ENCODE assay signal across 16 mouse cellular contexts in genomic region chr6:94061424-94061980, GRCm38 (mm10).
DNase-seq lines count a peak whose midpoint lies in the region; ATAC-seq and TF ChIP-seq lines count a peak whose summit lies in the region.
"Had no signal": no experiment of that assay in that cellular context is flagged by ENCODE, and none has a peak within 500 bp of the region (broad histone marks: within the 10 kb centered on the region; RNA-seq: fewer than 3 reads in every experiment).

No protein-coding gene starts in this region.

- DNase-seq in heart, postnatal 36 days: no peak
- DNase-seq in kidney, postnatal 0 days (ENCODE audit: low spot score): peak; percentile 57
- no peak for DNase-seq in kidney, adult 8-10 months
- DNase-seq in limb, embryonic 14.5 days (ENCODE audit: low spot score): peak; percentile 55
- DNase-seq in layer of hippocampus, postnatal 14 days (ENCODE audit: low spot score in 2 of 2): no peak
- no peak for DNase-seq in urinary bladder, postnatal 4 days (ENCODE audit: low spot score in 2 of 2)
- DNase-seq: adrenal gland, postnatal 36 days; cerebellum, adult 11 months; gastrocnemius, postnatal 10 days; lung, adult 18-20 months; right cerebral cortex, postnatal 4 days; thymus, postnatal 4 days had no signal

- H3K27ac ChIP-seq in heart, embryonic 13.5 days (replicated peaks): peak overlapping the region; percentile 62
- H3K27ac ChIP-seq in kidney, postnatal 0 days: no peak overlapping the region
- peak overlapping the region; percentile 73 for H3K27ac ChIP-seq in embryonic facial prominence, embryonic 13.5 days
- peak overlapping the region; percentile 49 for H3K27ac ChIP-seq in limb, embryonic 14.5 days (replicated peaks; ENCODE audit: low read depth, low read length)
- H3K27ac ChIP-seq: layer of hippocampus, adult 2 months had no signal

- H3K4me2 ChIP-seq in heart, embryonic 13.5 days: no peak overlapping the region
- no peak overlapping the region for H3K4me2 ChIP-seq in kidney, postnatal 0 days (ENCODE audit: low read length)
- H3K4me2 ChIP-seq in embryonic facial prominence, embryonic 13.5 days: peak overlapping the region; percentile 24; the same call in 1 of the 2 replicates
- 0 out of 2 replicates have a peak overlapping the region, but pooled peaks have one; percentile 5 for H3K4me2 ChIP-seq in limb, embryonic 14.5 days (replicated peaks; ENCODE audit: low read depth, low read length, severe bottlenecking)

- no peaks in the 10 kb centered on the region for H3K36me3 ChIP-seq in heart, embryonic 13.5 days
- no peaks in the 10 kb centered on the region for H3K36me3 ChIP-seq in kidney, postnatal 0 days (ENCODE audit: insufficient read depth, low read length)
- no peaks in the 10 kb centered on the region for H3K36me3 ChIP-seq in embryonic facial prominence, embryonic 13.5 days
- H3K36me3 ChIP-seq in limb, embryonic 14.5 days (ENCODE audit: control insufficient read depth, insufficient read depth, low read length): no peaks in the 10 kb centered on the region

- H3K4me1 ChIP-seq in heart, embryonic 13.5 days: peaks cover 48% of the 10 kb centered on the region
- H3K4me1 ChIP-seq in kidney, postnatal 0 days (replicated peaks; ENCODE audit: insufficient read depth, low read length): 0 out of 2 replicates have a peak, but pooled peaks cover 5% of the 10 kb centered on the region
- peaks cover 25% of the 10 kb centered on the region for H3K4me1 ChIP-seq in embryonic facial prominence, embryonic 13.5 days
- peaks cover 21% of the 10 kb centered on the region for H3K4me1 ChIP-seq in limb, embryonic 14.5 days (ENCODE audit: control insufficient read depth, insufficient read depth, low read length)

- intact Hi-C loops in heart, postnatal 36 days (cut with DNase I): no loop called here

- no peaks in the 10 kb centered on the region for H3K9me3 ChIP-seq in heart, embryonic 13.5 days
- no peaks in the 10 kb centered on the region for H3K9me3 ChIP-seq in kidney, postnatal 0 days (replicated peaks; ENCODE audit: low read length)
- H3K9me3 ChIP-seq in embryonic facial prominence, embryonic 13.5 days: no peaks in the 10 kb centered on the region
- H3K9me3 ChIP-seq in limb, embryonic 14.5 days (ENCODE audit: control insufficient read depth, low read length): no peaks in the 10 kb centered on the region

- 64% methylated on average over 8 of the region's 8 CpGs for WGBS in heart, embryonic 13.5 days
- WGBS in kidney, postnatal 0 days: 50% methylated on average over 8 of the region's 8 CpGs
- WGBS in embryonic facial prominence, embryonic 13.5 days: 16% methylated on average over 8 of the region's 8 CpGs
- WGBS in limb, embryonic 14.5 days: 17% methylated on average over 8 of the region's 8 CpGs

- TF ChIP-seq POLR2A in limb, embryonic 14.5 days (IDR thresholded peaks at IDR 0.05; ENCODE audit: borderline replicate concordance, extremely low read depth, insufficient read depth, insufficient read length): no peak

- no peaks in the 10 kb centered on the region for H3K27me3 ChIP-seq in heart, embryonic 13.5 days (replicated peaks)
- no peaks in the 10 kb centered on the region for H3K27me3 ChIP-seq in kidney, postnatal 0 days (ENCODE audit: insufficient read depth, low read length)
- H3K27me3 ChIP-seq in embryonic facial prominence, embryonic 13.5 days: no peaks in the 10 kb centered on the region
- no peaks in the 10 kb centered on the region for H3K27me3 ChIP-seq in limb, embryonic 14.5 days (ENCODE audit: control insufficient read depth, insufficient read depth, low read length)

- H3K9ac ChIP-seq in heart, embryonic 13.5 days: no peak overlapping the region
- no peak overlapping the region for H3K9ac ChIP-seq in kidney, postnatal 0 days (ENCODE audit: low read depth, low read length)
- no peak overlapping the region for H3K9ac ChIP-seq in embryonic facial prominence, embryonic 13.5 days
- no peak overlapping the region for H3K9ac ChIP-seq in limb, embryonic 14.5 days (ENCODE audit: low read depth, low read length, severe bottlenecking)

- no peak overlapping the region for H3K4me3 ChIP-seq in heart, embryonic 13.5 days
- H3K4me3 ChIP-seq in kidney, postnatal 0 days (replicated peaks; ENCODE audit: low read depth, low read length): no peak overlapping the region
- H3K4me3 ChIP-seq in embryonic facial prominence, embryonic 13.5 days: no peak overlapping the region
- no peak overlapping the region for H3K4me3 ChIP-seq in limb, embryonic 14.5 days (replicated peaks; ENCODE audit: low read length)
- H3K4me3 ChIP-seq: layer of hippocampus, adult 2 months; myocyte had no signal

- ATAC-seq in heart, embryonic 13.5 days (ENCODE audit: extremely low read depth, insufficient number of reproducible peaks, low FRiP score, low TSS enrichment): no peak
- ATAC-seq in kidney, postnatal 0 days (replicated peaks; ENCODE audit: low FRiP score, low read depth): no peak
- ATAC-seq in embryonic facial prominence, embryonic 13.5 days (ENCODE audit: insufficient number of reproducible peaks, insufficient read depth, low FRiP score, low TSS enrichment, low read depth): no peak
- no peak for ATAC-seq in limb, embryonic 14.5 days (ENCODE audit: low FRiP score, low read depth)

- no peak for TF ChIP-seq CTCF in kidney, postnatal 0 days (IDR thresholded peaks at IDR 0.05; ENCODE audit: low read depth)

Comparison
In these comparisons a context has a peak if more than half of its experiments do, and no peak if none do; other contexts are left out.
1. DNase-seq: peak in kidney, postnatal 0 days (single experiment) and limb, embryonic 14.5 days (single experiment); none in heart, postnatal 36 days (0 of 2), kidney, adult 8-10 months (0 of 2), layer of hippocampus, postnatal 14 days (0 of 2) and urinary bladder, postnatal 4 days (0 of 2).
2. H3K4me2 ChIP-seq: peak in embryonic facial prominence, embryonic 13.5 days (single experiment) and limb, embryonic 14.5 days (single experiment); none in heart, embryonic 13.5 days (single experiment) and kidney, postnatal 0 days (single experiment).